Mouse (Mus musculus): ENCODE measurements around the gene Csrp3. TPM values are rescaled to one million over a fixed set of nuclear protein-coding genes. Genes with fewer than 3 reads are reported as not detected.

The Csrp3 gene
- polyA plus RNA-seq, 1 experiment from 2014 or later = 0.47 TPM

GRCm38 (mm10) chr7:48881486-48881885, 33.7 kb upstream of the Csrp3 start, which contains the start of gene E2f8:
TSS of gene E2f8 (minus strand) at chr7:48881596.
- Histone ChIP-seq H3K4me3 (peak within 1 kb of the TSS; percentile 59), H3K4me2 (peak within 1 kb of the TSS; percentile 99), H3K9me3 (no peaks in the 10 kb centered on the region), H3K4me1 (replicated peaks) (peaks cover 16% of the 10 kb centered on the region), H3K27me3 (peaks cover 18% of the 10 kb centered on the region), H3K36me3 (no peaks in the 10 kb centered on the region), H3K27ac (replicated peaks) (no peak within 1 kb of the TSS), H3K9ac (peak within 1 kb of the TSS; percentile 41)
- ATAC-seq (ENCODE audit: low FRiP score, low read depth) = peak; percentile 54
- WGBS = under 1% methylated on average over 38 of the region's 41 CpGs

DNA sequence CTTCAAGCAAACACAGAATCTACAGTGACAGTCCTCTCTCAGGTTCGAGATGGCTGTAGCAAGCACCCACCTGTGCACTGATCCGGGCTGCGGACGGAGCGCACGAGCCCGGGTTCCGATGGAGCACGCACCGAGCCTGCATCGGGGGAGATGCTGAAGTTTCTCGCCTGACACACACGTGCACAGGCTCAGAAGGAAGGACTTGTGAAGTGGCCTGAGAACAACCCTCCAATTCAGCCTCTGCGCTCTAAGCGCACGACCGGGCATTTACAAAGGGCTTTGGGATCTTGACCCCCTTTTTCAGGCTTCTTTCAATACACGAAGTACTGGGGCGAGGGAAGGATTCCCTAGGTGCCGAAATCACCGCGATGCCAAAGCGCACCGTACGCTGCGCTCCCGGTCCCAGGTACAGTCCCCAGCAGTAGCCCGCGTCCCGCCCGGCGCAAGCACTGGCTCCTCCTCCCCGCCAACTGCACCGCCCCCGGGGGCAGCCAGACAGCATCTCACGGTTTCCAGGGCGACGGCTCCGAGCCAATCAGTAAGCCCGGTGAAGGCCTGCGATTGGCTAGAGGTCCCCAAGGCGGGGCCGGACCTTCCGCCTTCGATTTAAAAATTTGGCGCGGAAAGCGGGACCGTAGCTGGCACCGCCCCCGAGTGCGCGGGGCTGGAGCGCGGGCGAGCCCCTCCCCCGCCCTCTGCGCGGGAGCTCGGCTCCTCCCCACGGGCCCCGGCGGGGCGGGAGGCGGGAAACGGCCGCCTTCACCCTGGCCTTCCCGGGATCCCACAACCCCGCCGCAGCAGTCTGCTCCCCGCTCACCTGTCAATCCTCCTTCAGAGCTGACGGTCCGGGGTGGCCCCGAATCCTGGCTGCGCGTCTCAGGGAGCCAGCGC, 33.0 kb upstream of the Csrp3 start:
- peak overlapping the region; percentile 59 for H3K4me3 ChIP-seq
- H3K9ac ChIP-seq = peak overlapping the region; percentile 41
- H3K27me3 ChIP-seq = peaks cover 18% of the 10 kb centered on the region
- H3K9me3 ChIP-seq = no peaks in the 10 kb centered on the region
- peaks cover 16% of the 10 kb centered on the region for H3K4me1 ChIP-seq (replicated peaks)
- WGBS = under 1% methylated on average over 63 of the region's 77 CpGs
- ATAC-seq (ENCODE audit: low FRiP score, low read depth) = peak; percentile 98
- H3K36me3 ChIP-seq = no peaks in the 10 kb centered on the region
- H3K27ac ChIP-seq (replicated peaks) = no peak overlapping the region
- peak overlapping the region; percentile 99 for H3K4me2 ChIP-seq

DNA sequence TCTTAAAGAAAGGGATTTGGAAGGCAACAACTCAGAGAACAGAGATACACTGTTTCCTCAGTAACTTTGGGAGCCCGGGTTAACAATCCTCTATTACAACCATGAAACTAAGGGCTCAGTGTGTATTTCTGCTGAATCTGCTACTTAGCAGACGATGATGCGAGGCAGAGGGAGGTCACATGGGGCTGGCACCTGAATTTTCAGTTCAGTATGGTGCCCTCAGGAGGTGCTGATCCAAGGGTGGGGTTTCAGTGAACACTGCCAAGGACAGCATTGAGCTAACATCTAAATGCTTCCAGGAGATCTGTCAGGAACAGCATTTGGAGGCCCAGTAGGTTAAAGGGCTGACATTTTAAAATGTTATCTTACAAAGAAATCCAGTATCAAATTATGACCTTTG, 31.7 kb upstream of the Csrp3 start:
- Histone ChIP-seq H3K9ac (no peak overlapping the region), H3K27ac (replicated peaks) (no peak overlapping the region), H3K27me3 (peaks cover 18% of the 10 kb centered on the region), H3K4me3 (peak overlapping the region; percentile 15), H3K4me1 (replicated peaks) (peaks cover 16% of the 10 kb centered on the region), H3K36me3 (no peaks in the 10 kb centered on the region), H3K9me3 (no peaks in the 10 kb centered on the region), H3K4me2 (peak overlapping the region; percentile 26; the same call in 1 of the 2 replicates)
- WGBS = 46% methylated on average over 3 of the region's 3 CpGs
- no peak for ATAC-seq (ENCODE audit: low FRiP score, low read depth)

GRCm38 (mm10) chr7:48877786-48878390, 30.1 kb upstream of the Csrp3 start:
- 79% methylated on average over 15 of the region's 15 CpGs for WGBS
- Histone ChIP-seq H3K27me3 (peaks cover 13% of the 10 kb centered on the region), H3K36me3 (no peaks in the 10 kb centered on the region), H3K4me1 (replicated peaks) (peaks cover 16% of the 10 kb centered on the region), H3K9me3 (no peaks in the 10 kb centered on the region), H3K4me3 (no peak overlapping the region), H3K27ac (replicated peaks) (no peak overlapping the region), H3K9ac (no peak overlapping the region), H3K4me2 (no peak overlapping the region)
- no peak for ATAC-seq (ENCODE audit: low FRiP score, low read depth)

DNA sequence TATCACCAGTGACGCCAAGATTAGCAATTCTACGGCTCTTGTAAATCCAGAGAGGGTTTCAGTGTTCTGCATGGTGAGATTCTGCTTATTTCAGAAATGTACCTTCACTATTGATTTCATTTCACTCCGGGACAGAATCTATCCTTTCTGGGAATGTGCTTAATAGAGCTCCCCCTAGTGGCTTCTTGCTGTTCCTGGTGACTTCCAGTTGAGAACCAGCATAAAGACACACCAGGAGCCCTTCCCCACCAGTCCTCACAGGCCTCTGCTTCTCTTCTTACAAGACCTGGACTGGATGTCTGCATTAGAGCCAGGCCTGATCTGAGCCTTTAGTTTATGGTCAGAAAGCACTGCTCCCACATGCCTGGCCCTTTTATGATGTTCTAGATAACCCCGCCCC, 28.7 kb upstream of the Csrp3 start:
- H3K4me1 ChIP-seq (replicated peaks) = peaks cover 7% of the 10 kb centered on the region
- WGBS = 73% methylated on average over 4 of the region's 4 CpGs
- no peak overlapping the region for H3K4me3 ChIP-seq
- no peaks in the 10 kb centered on the region for H3K9me3 ChIP-seq
- 0 out of 2 replicates have a peak, but pooled peaks cover 3% of the 10 kb centered on the region for H3K27me3 ChIP-seq
- H3K36me3 ChIP-seq = no peaks in the 10 kb centered on the region
- H3K4me2 ChIP-seq = no peak overlapping the region
- no peak overlapping the region for H3K27ac ChIP-seq (replicated peaks)
- ATAC-seq (ENCODE audit: low FRiP score, low read depth) = no peak
- no peak overlapping the region for H3K9ac ChIP-seq

DNA sequence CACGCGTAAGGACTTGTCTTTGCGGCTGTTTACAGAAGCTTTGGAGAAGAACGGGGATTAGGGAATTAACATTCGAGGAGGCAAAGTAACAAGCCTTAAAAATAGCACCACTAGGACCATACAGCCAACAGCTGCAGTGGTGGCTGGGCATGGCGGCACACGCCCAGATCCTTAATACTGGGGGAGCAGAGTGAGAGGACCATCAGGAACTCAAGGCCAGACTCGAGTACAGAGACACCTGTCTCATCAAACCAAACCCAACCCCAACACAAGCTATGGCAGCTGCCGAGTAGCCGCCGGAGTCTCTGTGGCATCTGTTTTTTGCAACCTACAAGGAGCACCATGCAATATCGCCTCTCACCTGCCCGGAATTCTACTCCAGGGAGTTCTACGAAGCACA, 27.3 kb upstream of the Csrp3 start:
- no peaks in the 10 kb centered on the region for H3K36me3 ChIP-seq
- H3K4me2 ChIP-seq = no peak overlapping the region
- H3K27me3 ChIP-seq = 0 out of 2 replicates have a peak, but pooled peaks cover 2% of the 10 kb centered on the region
- no peaks in the 10 kb centered on the region for H3K4me1 ChIP-seq (replicated peaks)
- no peak overlapping the region for H3K27ac ChIP-seq (replicated peaks)
- no peak overlapping the region for H3K9ac ChIP-seq
- H3K9me3 ChIP-seq = no peaks in the 10 kb centered on the region
- WGBS = 93% methylated on average over 14 of the region's 14 CpGs
- no peak for ATAC-seq (ENCODE audit: low FRiP score, low read depth)
- no peak overlapping the region for H3K4me3 ChIP-seq

DNA sequence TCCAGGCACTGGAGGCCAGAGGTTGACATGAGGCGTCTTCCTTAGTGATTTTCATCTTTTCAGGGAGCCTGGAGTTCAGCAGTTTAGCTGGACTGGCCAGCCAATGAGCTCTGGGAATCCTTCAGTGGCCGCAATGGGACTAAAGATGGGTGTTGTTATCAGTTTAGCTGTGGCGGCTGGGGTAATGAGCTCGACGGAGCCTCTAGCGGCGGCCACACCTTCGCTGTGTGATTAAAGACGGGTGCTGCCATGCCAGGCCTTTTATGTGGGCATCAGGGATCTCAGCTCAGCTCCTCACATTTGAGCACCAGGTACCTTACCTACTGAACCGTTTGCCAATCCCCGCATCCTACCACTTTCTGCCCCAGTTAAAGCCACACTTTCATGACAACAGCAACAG, 23.5 kb upstream of the Csrp3 start:
- Histone ChIP-seq H3K4me2 (no peak overlapping the region), H3K4me1 (replicated peaks) (no peaks in the 10 kb centered on the region), H3K36me3 (no peaks in the 10 kb centered on the region), H3K27me3 (no peaks in the 10 kb centered on the region), H3K9me3 (no peaks in the 10 kb centered on the region), H3K4me3 (no peak overlapping the region), H3K27ac (replicated peaks) (no peak overlapping the region), H3K9ac (no peak overlapping the region)
- ATAC-seq (ENCODE audit: low FRiP score, low read depth) = no peak
- 94% methylated on average over 11 of the region's 11 CpGs for WGBS

DNA sequence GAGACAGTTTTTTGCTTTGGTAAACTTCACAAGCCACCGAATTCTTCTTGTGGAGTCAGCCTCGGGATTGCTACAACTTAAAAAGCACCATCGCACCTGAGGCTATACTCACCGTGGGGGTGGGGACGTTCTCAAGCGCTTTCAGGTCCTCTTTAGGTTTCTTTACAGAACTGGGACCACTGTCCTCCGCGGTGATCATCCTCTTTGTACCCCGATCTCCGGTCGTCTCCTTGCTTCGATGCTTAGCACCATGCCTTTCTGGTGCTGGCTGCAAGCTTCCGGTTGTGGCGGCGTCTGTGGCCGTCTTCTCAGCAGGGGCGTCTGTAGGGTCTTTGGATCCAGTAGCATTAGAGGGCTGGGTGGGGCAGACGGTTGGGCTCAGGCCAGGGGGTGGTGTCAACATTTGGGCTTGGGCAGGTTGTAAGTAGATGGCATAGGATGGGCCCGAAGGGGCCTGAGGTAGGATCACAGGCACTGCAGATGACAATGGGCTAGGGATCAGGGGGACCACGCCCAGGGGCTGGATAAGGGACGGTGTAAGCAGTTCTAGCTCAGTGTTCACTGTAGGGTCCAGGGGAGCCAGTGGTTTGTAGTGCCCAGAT, 22.8 kb upstream of the Csrp3 start:
- no peak overlapping the region for H3K9ac ChIP-seq
- no peaks in the 10 kb centered on the region for H3K27me3 ChIP-seq
- no peaks in the 10 kb centered on the region for H3K36me3 ChIP-seq
- H3K4me3 ChIP-seq = no peak overlapping the region
- ATAC-seq (ENCODE audit: low FRiP score, low read depth) = no peak
- no peaks in the 10 kb centered on the region for H3K9me3 ChIP-seq
- H3K27ac ChIP-seq (replicated peaks) = no peak overlapping the region
- WGBS = 95% methylated on average over 21 of the region's 21 CpGs
- H3K4me1 ChIP-seq (replicated peaks) = no peaks in the 10 kb centered on the region
- H3K4me2 ChIP-seq = no peak overlapping the region

- Histone ChIP-seq H3K4me3 (no peak overlapping the region), H3K9me3 (no peaks in the 10 kb centered on the region), H3K36me3 (no peaks in the 10 kb centered on the region), H3K27me3 (no peaks in the 10 kb centered on the region), H3K4me2 (no peak overlapping the region), H3K9ac (no peak overlapping the region), H3K4me1 (replicated peaks) (no peaks in the 10 kb centered on the region), H3K27ac (replicated peaks) (no peak overlapping the region)
- 90% methylated on average over 6 of the region's 6 CpGs for WGBS
- no peak for ATAC-seq (ENCODE audit: low FRiP score, low read depth)
These were observed 22.3 kb upstream of the Csrp3 start for GRCm38 (mm10) chr7:48870144-48870543.

DNA sequence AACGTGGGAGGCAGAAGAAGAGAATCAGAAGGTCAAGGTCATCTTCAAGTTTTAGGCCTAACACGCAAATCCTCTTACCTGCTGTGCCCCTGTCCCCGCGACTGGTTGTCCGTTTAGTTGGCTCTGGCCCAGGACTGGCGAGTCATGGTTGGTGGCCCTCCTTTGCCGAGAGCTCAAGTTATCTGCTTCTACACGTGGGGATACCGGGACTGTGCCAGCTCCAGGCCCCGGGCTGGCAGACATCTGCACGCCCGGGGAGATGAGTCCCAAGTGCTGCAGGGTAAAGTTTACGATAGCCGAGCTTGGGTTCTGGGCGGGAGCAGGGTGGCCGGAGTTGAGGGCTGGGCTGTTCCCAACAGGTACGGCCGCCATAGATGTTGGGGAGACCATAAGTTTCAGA, 19.7 kb upstream of the Csrp3 start:
- no peaks in the 10 kb centered on the region for H3K9me3 ChIP-seq
- H3K27ac ChIP-seq (replicated peaks) = no peak overlapping the region
- H3K9ac ChIP-seq = no peak overlapping the region
- no peak for ATAC-seq (ENCODE audit: low FRiP score, low read depth)
- no peaks in the 10 kb centered on the region for H3K36me3 ChIP-seq
- no peak overlapping the region for H3K4me2 ChIP-seq
- 91% methylated on average over 18 of the region's 18 CpGs for WGBS
- H3K4me1 ChIP-seq (replicated peaks) = no peaks in the 10 kb centered on the region
- no peaks in the 10 kb centered on the region for H3K27me3 ChIP-seq
- H3K4me3 ChIP-seq = no peak overlapping the region

- Histone ChIP-seq H3K9ac (no peak overlapping the region), H3K9me3 (no peaks in the 10 kb centered on the region), H3K4me1 (replicated peaks) (no peaks in the 10 kb centered on the region), H3K27me3 (no peaks in the 10 kb centered on the region), H3K4me2 (no peak overlapping the region), H3K36me3 (no peaks in the 10 kb centered on the region), H3K27ac (replicated peaks) (no peak overlapping the region), H3K4me3 (no peak overlapping the region)
- no peak for ATAC-seq (ENCODE audit: low FRiP score, low read depth)
- 93% methylated on average over 9 of the region's 9 CpGs for WGBS
These were observed 17.0 kb upstream of the Csrp3 start for GRCm38 (mm10) chr7:48864671-48865458.

Data from hindbrain, embryonic 15.5 days (tissue).